Mouse (Mus musculus): ENCODE results near the gene Gatad2a.

DNA sequence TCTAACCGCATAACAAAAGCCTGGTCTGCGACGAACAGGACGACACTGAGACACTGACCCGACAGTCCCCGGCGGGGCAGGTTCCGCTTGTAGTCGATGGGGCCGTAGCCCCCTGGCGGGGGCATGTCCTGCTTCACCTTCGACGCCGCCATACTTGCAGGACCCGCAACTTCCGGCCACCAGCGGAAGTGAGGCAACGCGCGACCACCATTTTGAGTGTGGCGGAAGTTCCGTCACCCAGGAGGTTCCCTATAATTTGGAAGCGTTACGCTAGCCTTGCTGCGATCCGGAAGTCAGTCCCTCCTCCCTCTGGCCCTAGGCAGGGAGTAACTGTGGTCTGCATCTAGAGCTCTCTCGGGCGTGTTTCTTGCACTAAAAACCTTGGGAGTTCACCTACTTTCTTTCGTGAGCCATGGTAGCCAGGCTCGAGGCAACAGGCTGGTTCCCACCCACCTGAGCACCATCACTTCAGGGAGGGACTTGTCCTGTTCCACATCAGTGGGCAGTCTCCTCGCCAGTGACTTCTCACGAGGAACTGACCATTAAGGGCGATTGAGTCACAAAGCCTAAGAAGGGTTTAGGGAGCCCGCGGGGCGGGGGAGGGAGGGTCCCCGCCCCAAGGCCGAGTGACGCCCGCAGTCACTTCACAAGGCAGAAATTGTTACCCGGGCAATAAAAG lies 94.6 kb downstream of the Gatad2a start:
- TF ChIP-seq GATA1 (IDR thresholded peaks at IDR 0.05; ENCODE audit: borderline replicate concordance, low read length) (no peak), CTCF (IDR thresholded peaks at IDR 0.05; ENCODE audit: low read depth, low read length) (0 out of 2 replicates have a peak, but pooled peaks have one; percentile 42), TAL1 (conservative IDR thresholded peaks at IDR 0.05; ENCODE audit: low read depth, low read length) (no peak), POLR2AphosphoS5 (IDR thresholded peaks at IDR 0.05; ENCODE audit: insufficient replicate concordance, low read depth, low read length) (no peak)
